Mouse (Mus musculus): ENCODE data around the gene Mettl1. TPM values are rescaled to one million over a fixed set of nuclear protein-coding genes. Genes with fewer than 3 reads are reported as not detected.
A peak's percentile ranks its signal among the peaks of the same experiment; 100 is the strongest.

Mettl1 gene
- 2.9 and 12.5 TPM in 2 replicates for total RNA-seq (2015; ENCODE audit: low replicate concordance)
- 0.42 and 2.0 TPM in 2 replicates for total RNA-seq (2017; ENCODE audit: low replicate concordance)

GRCm38 (mm10) chr10:127041274-127041766, at the start of gene Mettl1, which contains the start of gene Eef1akmt3:
Mettl1 (plus strand) TSS chr10:127041414.
Eef1akmt3 (minus strand) TSS chr10:127041513.
- peak; percentile 36 for ATAC-seq (replicated peaks; ENCODE audit: low FRiP score, poor library complexity, severe bottlenecking)

GRCm38 (mm10) chr10:126991676-126992075, 49.5 kb upstream of the Mettl1 start:
- no peak for ATAC-seq (replicated peaks; ENCODE audit: low FRiP score, poor library complexity, severe bottlenecking)

- ATAC-seq (replicated peaks; ENCODE audit: low FRiP score, poor library complexity, severe bottlenecking): no peak
These were observed 47.6 kb upstream of the Mettl1 start for GRCm38 (mm10) chr10:126993621-126994020.

- ATAC-seq (replicated peaks; ENCODE audit: low FRiP score, poor library complexity, severe bottlenecking): no peak
These were observed 43.7 kb upstream of the Mettl1 start for GRCm38 (mm10) chr10:126997340-126998113.

GRCm38 (mm10) chr10:127000529-127000928, 40.7 kb upstream of the Mettl1 start, which contains the start of gene Avil:
Avil (plus strand) TSS chr10:127000709.
- ATAC-seq (replicated peaks; ENCODE audit: low FRiP score, poor library complexity, severe bottlenecking): no peak

GRCm38 (mm10) chr10:127001297-127001696, 39.9 kb upstream of the Mettl1 start:
- no peak for ATAC-seq (replicated peaks; ENCODE audit: low FRiP score, poor library complexity, severe bottlenecking)

GRCm38 (mm10) chr10:127002056-127002455, 39.2 kb upstream of the Mettl1 start:
- ATAC-seq (replicated peaks; ENCODE audit: low FRiP score, poor library complexity, severe bottlenecking): no peak

GRCm38 (mm10) chr10:127002765-127003164, 38.4 kb upstream of the Mettl1 start:
- ATAC-seq (replicated peaks; ENCODE audit: low FRiP score, poor library complexity, severe bottlenecking): no peak

GRCm38 (mm10) chr10:127003334-127003733, 37.9 kb upstream of the Mettl1 start:
- ATAC-seq (replicated peaks; ENCODE audit: low FRiP score, poor library complexity, severe bottlenecking): no peak

GRCm38 (mm10) chr10:127003806-127004205, 37.4 kb upstream of the Mettl1 start:
- ATAC-seq (replicated peaks; ENCODE audit: low FRiP score, poor library complexity, severe bottlenecking): no peak

GRCm38 (mm10) chr10:127016488-127016887, 24.7 kb upstream of the Mettl1 start:
- no peak for ATAC-seq (replicated peaks; ENCODE audit: low FRiP score, poor library complexity, severe bottlenecking)

GRCm38 (mm10) chr10:127017071-127017470, 24.1 kb upstream of the Mettl1 start:
- ATAC-seq (replicated peaks; ENCODE audit: low FRiP score, poor library complexity, severe bottlenecking): no peak

- no peak for ATAC-seq (replicated peaks; ENCODE audit: low FRiP score, poor library complexity, severe bottlenecking)
These were observed 22.8 kb upstream of the Mettl1 start for GRCm38 (mm10) chr10:127018422-127018821.

GRCm38 (mm10) chr10:127030336-127031296, 10.6 kb upstream of the Mettl1 start, which contains the start of gene Tsfm:
Tsfm (minus strand) TSS chr10:127030840.
- peak; percentile 99 for ATAC-seq (replicated peaks; ENCODE audit: low FRiP score, poor library complexity, severe bottlenecking)

GRCm38 (mm10) chr10:127033301-127033741, 7.9 kb upstream of the Mettl1 start:
- ATAC-seq (replicated peaks; ENCODE audit: low FRiP score, poor library complexity, severe bottlenecking): no peak

GRCm38 (mm10) chr10:127036273-127036672, 4.9 kb upstream of the Mettl1 start:
- no peak for ATAC-seq (replicated peaks; ENCODE audit: low FRiP score, poor library complexity, severe bottlenecking)

GRCm38 (mm10) chr10:127037641-127038040, 3.6 kb upstream of the Mettl1 start:
- no peak for ATAC-seq (replicated peaks; ENCODE audit: low FRiP score, poor library complexity, severe bottlenecking)

- no peak for ATAC-seq (replicated peaks; ENCODE audit: low FRiP score, poor library complexity, severe bottlenecking)
These were observed 522 bp upstream of the Mettl1 start for GRCm38 (mm10) chr10:127040569-127041214.

GRCm38 (mm10) chr10:127041774-127042338, 642 bp downstream of the Mettl1 start:
- peak; percentile 59 for ATAC-seq (replicated peaks; ENCODE audit: low FRiP score, poor library complexity, severe bottlenecking)
